Mouse (Mus musculus) testis, adult 2 months (tissue): ENCODE data around the gene Micu1.

Experiments used
- CTCF ChIP-seq: fragments of 200-500 bp; IDR thresholded peaks from 2 replicates; pipeline ENCODE4 v1.5.1; 2012; ENCODE audit warnings: low read depth, mild to moderate bottlenecking, inconsistent platforms, low read length, moderate library complexity; ENCODE audit not compliant: control insufficient read depth, insufficient read depth, insufficient replicate concordance
- POLR2A ChIP-seq: fragments of 200-500 bp; IDR thresholded peaks from 2 replicates; pipeline ENCODE4 v1.6.1; 2012; ENCODE audit warnings: low read depth, mild to moderate bottlenecking, inconsistent platforms, low read length, moderate library complexity; ENCODE audit not compliant: control insufficient read depth

DNA sequence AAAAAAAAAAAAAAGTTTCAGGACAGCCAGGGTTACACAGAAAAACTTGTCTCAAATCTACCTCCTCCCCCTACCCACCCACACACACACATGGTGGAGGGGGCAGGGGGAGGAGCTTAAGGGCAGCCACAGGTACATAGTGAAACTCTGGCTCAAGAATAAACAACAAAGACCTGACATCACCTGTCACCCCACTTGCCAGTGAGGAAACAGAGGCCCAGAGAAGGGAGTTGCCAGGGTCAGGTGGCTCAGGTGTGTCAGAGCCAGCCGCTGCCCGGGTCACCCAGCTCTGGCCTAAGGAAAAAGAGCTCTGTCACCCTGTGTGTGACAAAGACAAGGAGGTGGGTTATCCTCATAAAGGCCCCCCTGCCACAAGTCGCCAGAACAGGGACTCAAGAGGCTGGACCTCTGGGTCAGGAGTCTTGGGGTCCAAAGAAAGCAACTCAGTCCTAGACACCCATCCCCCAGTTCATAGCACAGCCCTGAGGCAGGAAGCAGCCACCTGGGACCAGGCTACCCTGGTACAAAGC, 204.9 kb downstream of the Micu1 start:
- TF ChIP-seq CTCF (no peak), POLR2A (no peak)
